Comparison of ENCODE assay signal across 9 mouse cellular contexts in genomic region chr14:36862387-36862786, GRCm38 (mm10).
A peak's percentile ranks its signal among the peaks of the same experiment; 100 is the strongest.
DNase-seq lines count a peak whose midpoint lies in the region; ATAC-seq and TF ChIP-seq lines count a peak whose summit lies in the region.
"Had no signal": no experiment of that assay in that cellular context is flagged by ENCODE, and none has a peak within 500 bp of the region (broad histone marks: within the 10 kb centered on the region; RNA-seq: fewer than 3 reads in every experiment).

No protein-coding gene starts in this region.

- TF ChIP-seq CTCF in C2C12 (IDR thresholded peaks at IDR 0.05; ENCODE audit: control insufficient read depth, insufficient read depth, insufficient read length) = peak; percentile 62
- TF ChIP-seq CTCF in bone marrow macrophage, adult 2 months (IDR thresholded peaks at IDR 0.05; ENCODE audit: low read depth, low read length) = peak; percentile 72; the same call in 1 of the 2 replicates
- peak; percentile 79 for TF ChIP-seq CTCF in forebrain, postnatal 0 days (IDR thresholded peaks at IDR 0.05; ENCODE audit: low read depth)

- no peaks in the 10 kb centered on the region for H3K79me3 ChIP-seq in C2C12 (ENCODE audit: low read depth)

- H3K27me3 ChIP-seq in C2C12 (ENCODE audit: control insufficient read depth, insufficient read depth, insufficient read length) = no peaks in the 10 kb centered on the region
- no peaks in the 10 kb centered on the region for H3K27me3 ChIP-seq in forebrain, postnatal 0 days (ENCODE audit: insufficient read depth, low read length)
- H3K27me3 ChIP-seq: limb, embryonic 12.5 days had no signal

- H3K4me2 ChIP-seq in forebrain, postnatal 0 days (ENCODE audit: low read depth) = no peak overlapping the region
- H3K4me2 ChIP-seq: limb, embryonic 12.5 days had no signal

- peaks cover 2% of the 10 kb centered on the region; the same call in 1 of the 2 replicates for H3K4me1 ChIP-seq in bone marrow macrophage, adult 2 months (ENCODE audit: control insufficient read depth, insufficient read depth, low read length)
- no peaks in the 10 kb centered on the region for H3K4me1 ChIP-seq in forebrain, postnatal 0 days (ENCODE audit: insufficient read depth)
- H3K4me1 ChIP-seq: limb, embryonic 12.5 days had no signal

- no peak overlapping the region for H3K4me3 ChIP-seq in C2C12 (ENCODE audit: insufficient read depth, poor library complexity, severe bottlenecking)
- H3K4me3 ChIP-seq in bone marrow macrophage, adult 2 months (ENCODE audit: insufficient read depth, low read length) = no peak overlapping the region
- no peak overlapping the region for H3K4me3 ChIP-seq in forebrain, postnatal 0 days (ENCODE audit: low read depth, low read length)
- H3K4me3 ChIP-seq: limb, embryonic 12.5 days had no signal

- H3K9me3 ChIP-seq in forebrain, postnatal 0 days (ENCODE audit: low read length) = no peaks in the 10 kb centered on the region
- H3K9me3 ChIP-seq: limb, embryonic 12.5 days had no signal

- TF ChIP-seq POLR2A in bone marrow macrophage, adult 2 months (IDR thresholded peaks at IDR 0.05; ENCODE audit: borderline replicate concordance, low read depth, low read length) = no peak

- peak; percentile 28 for DNase-seq in gastrocnemius, adult 18-20 months (ENCODE audit: low spot score)
- no peak for DNase-seq in gastrocnemius, postnatal 25 days
- peak; percentile 67 for DNase-seq in forebrain, postnatal 0 days
- DNase-seq in kidney, postnatal 36 days = peak; percentile 29 to 80
- peak; percentile 16 for DNase-seq in lung, postnatal 25 days (ENCODE audit: low spot score)
- DNase-seq in right cerebral cortex, postnatal 4 days = peak; percentile 76

- H3K27ac ChIP-seq in bone marrow macrophage, adult 2 months (ENCODE audit: insufficient read depth, low read depth, low read length) = no peak overlapping the region
- H3K27ac ChIP-seq in forebrain, postnatal 0 days (ENCODE audit: low read depth, low read length) = no peak overlapping the region
- H3K27ac ChIP-seq: limb, embryonic 12.5 days had no signal

- peak; percentile 47 for ATAC-seq in forebrain, postnatal 0 days

- H3K79me2 ChIP-seq in C2C12 (ENCODE audit: control insufficient read depth, insufficient read depth) = no peaks in the 10 kb centered on the region

- H3K9ac ChIP-seq in forebrain, postnatal 0 days = no peak overlapping the region
- H3K9ac ChIP-seq: limb, embryonic 12.5 days had no signal

- H3K36me3 ChIP-seq in C2C12 (ENCODE audit: control insufficient read depth, insufficient read depth) = no peaks in the 10 kb centered on the region
- H3K36me3 ChIP-seq in forebrain, postnatal 0 days (ENCODE audit: insufficient read depth) = no peaks in the 10 kb centered on the region
- H3K36me3 ChIP-seq: limb, embryonic 12.5 days had no signal

- H3ac ChIP-seq in C2C12 (ENCODE audit: control insufficient read depth, insufficient read length, low read depth) = no peak overlapping the region

- 26% methylated on average over 7 of the region's 7 CpGs for WGBS in forebrain, postnatal 0 days

TF ChIP-seq in C2C12, 6 proteins besides CTCF, POLR2A, EP300 and RAD21:
- no peak for TF ChIP-seq FOSL1 (IDR thresholded peaks at IDR 0.05; ENCODE audit: insufficient read depth, low read length, poor library complexity, severe bottlenecking)
- TF ChIP-seq CEBPB (IDR thresholded peaks at IDR 0.05; ENCODE audit: low read depth) = no peak
- no peak for TF ChIP-seq MYOG (IDR thresholded peaks at IDR 0.05; ENCODE audit: control insufficient read depth, extremely low read depth, insufficient read length)
- TF ChIP-seq USF1 (IDR thresholded peaks at IDR 0.05; ENCODE audit: low read depth) = no peak
- TF ChIP-seq MYOD1 (IDR thresholded peaks at IDR 0.05; ENCODE audit: control insufficient read depth, insufficient read length, low read depth) = no peak
- no peak for TF ChIP-seq MAX (IDR thresholded peaks at IDR 0.05)
